Mouse (Mus musculus): ENCODE data around the gene Map7. TPM values are rescaled to one million over a fixed set of nuclear protein-coding genes. Genes with fewer than 3 reads are reported as not detected.

Map7 gene
- polyA plus RNA-seq, 1 experiment, result 9.2 TPM

DNA sequence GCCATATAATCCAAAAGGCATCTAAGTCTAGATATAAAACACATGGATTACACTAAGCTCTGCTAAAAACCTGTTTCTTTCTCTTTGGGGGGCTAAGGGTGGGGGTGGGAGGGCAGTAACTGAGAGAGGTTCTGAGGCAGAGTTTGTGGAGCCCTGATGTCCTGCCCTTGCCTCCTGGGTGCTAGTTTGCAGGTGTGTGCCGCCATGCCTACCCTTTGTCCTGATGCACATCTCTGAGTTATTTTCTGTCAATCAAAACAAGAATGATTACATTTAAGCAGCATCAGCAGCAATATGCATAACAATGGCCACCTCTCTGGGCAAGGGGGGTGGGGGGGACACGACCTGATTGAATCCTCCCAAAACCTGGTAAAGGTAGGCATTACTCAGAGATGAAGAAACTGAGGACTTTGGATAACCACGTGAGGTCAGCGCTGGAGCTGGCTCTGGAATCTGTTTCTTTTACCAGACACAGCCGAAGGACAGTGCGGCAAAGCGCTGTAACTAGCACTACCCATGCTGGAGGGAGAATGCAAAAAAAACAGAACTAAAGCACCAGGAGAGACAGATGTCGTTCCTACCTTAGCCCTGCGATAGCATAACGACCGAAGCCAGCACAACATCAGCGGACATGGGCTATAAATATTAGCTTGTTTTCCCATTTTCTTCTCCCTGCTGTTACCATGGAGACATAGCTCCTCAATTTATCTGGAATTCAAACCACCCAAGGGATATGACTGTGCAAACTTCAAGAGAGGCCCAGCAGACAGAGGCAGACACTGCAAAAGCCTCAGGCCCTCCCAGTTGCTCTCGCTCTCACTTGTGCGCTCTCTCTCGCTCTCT, 137.9 kb downstream of the Map7 start:
- no peak for DNase-seq (ENCODE audit: low spot score)

DNA sequence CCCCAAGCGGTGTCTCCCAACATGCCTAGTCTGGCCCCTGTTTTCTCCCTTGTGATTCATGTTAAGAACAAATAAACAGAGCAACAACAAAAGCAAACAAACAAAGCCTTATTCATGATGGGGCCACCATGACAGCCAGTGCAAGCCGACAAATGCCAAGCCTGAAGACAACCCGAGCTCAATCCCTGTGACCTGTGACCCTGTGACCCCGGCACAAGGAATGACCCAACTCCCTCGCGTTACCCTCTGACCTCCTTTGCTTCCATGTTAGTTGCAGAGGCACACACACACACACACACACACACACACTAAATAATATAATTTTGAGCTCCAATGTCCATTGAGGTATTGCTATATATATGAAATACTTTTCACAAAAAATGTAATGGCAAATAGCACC, 139.1 kb downstream of the Map7 start:
- DNase-seq (ENCODE audit: low spot score), result no peak

- peak; percentile 59 for DNase-seq (ENCODE audit: low spot score)
Measured at GRCm38 (mm10) chr10:20290467-20290883, 142.2 kb downstream of the Map7 start.

- DNase-seq (ENCODE audit: low spot score), result no peak
Measured at GRCm38 (mm10) chr10:20295961-20296360, 147.7 kb downstream of the Map7 start.

GRCm38 (mm10) chr10:20298152-20298920, 150.1 kb downstream of the Map7 start:
- no peak for DNase-seq (ENCODE audit: low spot score)

DNA sequence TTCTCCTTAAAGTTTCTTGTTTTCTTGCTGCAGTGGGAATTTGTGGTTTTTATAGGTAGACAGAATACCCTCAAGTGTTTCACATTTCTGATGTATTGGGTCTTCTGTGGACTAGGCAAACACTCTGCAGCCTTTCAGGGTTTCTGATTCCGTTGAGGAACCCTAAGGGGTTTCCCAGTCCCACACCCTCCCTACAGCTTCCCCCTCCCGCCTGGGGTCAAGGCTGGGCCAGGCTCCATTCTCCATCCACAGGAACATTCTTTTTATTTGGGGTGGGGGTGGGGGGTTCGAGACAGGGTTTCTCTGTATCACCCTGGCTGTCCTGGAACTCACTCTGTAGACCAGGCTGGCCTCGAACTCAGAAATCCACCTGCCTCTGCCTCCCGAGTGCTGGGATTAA, 150.8 kb downstream of the Map7 start:
- DNase-seq (ENCODE audit: low spot score), result no peak

DNA sequence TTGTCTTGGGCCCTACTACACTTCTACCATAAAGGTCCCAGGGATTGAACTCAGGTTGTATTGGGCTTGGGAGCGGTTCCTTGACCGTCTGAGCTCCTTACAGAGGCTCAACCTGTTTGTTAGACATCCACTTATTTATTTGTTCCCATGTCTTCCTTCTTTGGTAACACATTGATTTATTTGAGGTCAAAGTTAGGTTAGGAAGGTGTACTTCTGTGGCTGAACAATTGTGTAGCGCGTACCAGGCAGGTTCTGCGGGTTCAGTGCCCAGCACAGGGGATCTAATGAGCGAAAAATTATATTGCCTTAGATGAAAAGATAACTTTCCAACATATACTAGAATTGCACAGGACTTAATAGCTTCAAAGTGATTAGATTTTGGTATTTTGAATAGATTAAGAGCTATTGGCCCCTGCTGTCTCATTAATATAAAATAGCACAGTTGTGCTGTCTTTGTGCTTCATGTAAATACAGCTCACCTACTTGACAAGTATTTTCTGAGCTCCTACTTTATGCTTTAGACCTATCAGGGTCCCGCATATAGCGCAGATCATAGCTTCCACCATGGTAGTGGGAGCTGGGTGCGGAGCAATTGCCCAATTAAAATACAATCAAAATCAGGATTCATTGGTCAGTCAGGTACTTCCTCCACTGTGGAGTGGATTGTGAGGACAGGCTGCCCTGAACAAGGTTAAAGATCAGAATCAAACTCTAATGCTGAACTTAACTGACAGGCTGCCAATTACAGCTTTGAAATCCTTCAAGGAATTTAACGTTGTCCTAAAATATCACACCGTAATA, 162.9 kb downstream of the Map7 start:
- DNase-seq (ENCODE audit: low spot score), result no peak

DNA sequence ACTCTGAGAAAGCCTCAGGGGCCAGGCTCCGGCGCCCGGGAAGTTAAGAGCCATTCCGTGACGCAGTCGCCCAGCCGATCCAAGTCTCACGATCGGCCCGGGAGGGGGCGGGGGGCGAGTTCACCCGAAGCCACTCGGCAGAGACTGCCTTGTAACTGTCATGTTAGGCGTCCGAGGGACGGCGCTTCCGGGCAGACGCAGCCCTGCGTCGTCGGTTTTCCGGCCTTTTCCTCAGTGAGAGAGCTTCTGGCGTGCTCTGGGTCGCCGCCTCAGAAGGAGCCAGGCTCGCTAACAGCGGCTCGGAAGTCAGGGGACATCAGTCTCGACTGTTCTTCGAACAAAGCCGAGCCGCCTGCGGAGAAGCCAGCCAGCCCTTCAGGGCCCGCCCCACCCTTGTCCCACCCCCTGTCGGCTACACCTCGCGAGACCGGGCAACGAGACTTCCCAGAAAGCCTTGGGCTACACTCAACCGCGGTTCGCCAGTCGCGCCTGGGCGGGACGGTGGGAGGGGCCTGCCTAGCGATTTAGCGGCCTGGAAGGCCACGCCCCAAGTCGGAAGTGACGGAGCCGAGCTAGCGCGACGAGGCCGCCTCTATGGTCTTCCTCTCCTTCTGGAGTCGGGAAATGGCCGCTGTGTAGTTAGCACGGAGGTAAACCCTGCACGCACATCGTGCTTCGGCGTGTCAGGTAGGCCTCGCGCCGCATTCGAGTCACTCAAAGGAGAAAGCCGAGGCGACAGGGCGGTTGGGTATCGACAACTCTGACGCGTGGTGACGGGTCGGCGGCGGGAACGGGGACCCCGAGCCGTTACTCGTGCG, 163.9 kb downstream of the Map7 start, which contains the start of gene Bclaf1:
TSS of gene Bclaf1 (plus strand) at position 552 of the 818 bp plus-strand sequence.
- peak; percentile 99 for DNase-seq (ENCODE audit: low spot score)

DNA sequence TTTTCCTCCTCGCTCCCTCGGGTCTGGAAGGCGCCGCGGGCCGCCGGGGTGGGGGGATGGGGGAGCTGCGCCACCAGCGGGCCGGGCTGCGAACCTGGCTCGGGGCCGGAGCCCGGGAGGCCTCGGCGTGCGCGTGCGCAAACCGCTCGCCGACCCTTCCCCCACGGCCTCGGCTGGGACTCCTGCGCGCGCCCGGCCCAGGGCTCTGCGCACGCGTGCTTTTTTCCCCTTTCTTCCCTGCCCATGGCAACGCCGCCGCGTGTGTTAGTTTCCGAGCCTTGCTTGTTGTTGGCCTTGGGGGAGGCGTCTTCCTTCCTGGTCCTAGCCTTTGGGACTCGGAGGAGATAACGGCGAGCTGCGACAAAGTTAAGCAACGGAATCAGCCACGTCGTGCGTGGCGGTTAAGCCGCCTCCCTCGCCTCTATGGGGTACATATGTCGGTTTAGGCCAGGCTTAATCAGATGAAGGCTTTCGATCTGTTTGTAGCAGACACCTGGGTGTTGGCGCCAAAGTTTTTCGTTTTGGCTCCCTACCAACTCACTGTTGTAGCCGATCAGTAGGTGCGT, 164.5 kb downstream of the Map7 start:
- DNase-seq (ENCODE audit: low spot score), result peak; percentile 86

GRCm38 (mm10) chr10:20313447-20313846, 165.2 kb downstream of the Map7 start:
- no peak for DNase-seq (ENCODE audit: low spot score)

DNA sequence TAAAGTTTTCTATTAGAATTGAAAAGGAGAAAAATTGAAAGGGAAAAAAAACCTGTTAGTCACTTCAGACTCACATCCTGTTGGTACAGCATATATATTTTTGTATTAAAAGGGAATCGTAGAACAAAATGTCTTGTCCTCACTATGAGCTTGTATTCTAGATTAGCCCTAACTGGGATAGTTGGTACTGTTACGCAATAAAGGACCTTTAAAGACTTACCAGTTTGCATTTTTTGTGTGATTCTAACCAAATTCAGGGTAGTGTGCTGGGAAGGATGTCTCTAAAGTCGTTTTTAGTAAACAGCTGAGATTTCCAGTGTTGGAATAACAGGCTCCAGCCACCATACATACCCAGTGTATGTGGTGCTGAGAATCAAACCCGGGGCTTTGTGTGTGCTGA, 165.7 kb downstream of the Map7 start:
- no peak for DNase-seq (ENCODE audit: low spot score)

- no peak for DNase-seq (ENCODE audit: low spot score)
Measured at GRCm38 (mm10) chr10:20314797-20315196, 166.5 kb downstream of the Map7 start.

- no peak for DNase-seq (ENCODE audit: low spot score)
Measured at GRCm38 (mm10) chr10:20317466-20317865, 169.2 kb downstream of the Map7 start.

- DNase-seq (ENCODE audit: low spot score), result no peak
Measured at GRCm38 (mm10) chr10:20326226-20326625, 178.0 kb downstream of the Map7 start.

Other genes with a start within 250 kb of the Map7 start
- gene Pex7, start 240.8 kb upstream of the Map7 start, polyA plus RNA-seq (2012; rRNA removed), result 29.6 and 38.2 TPM in 2 replicates
- gene Map3k5, start 214.0 kb upstream of the Map7 start, polyA plus RNA-seq (2012; rRNA removed), result 20.6 and 23.3 TPM in 2 replicates
- 60.3 and 62.7 TPM in 2 replicates for gene Bclaf1, start 164.0 kb downstream of the Map7 start, polyA plus RNA-seq (2012; rRNA removed)
- 0.78 and 0.91 TPM in 2 replicates for gene Mtfr2, start 199.3 kb downstream of the Map7 start, polyA plus RNA-seq (2012; rRNA removed)

All from urinary bladder, adult 2 months (tissue).